Mouse (Mus musculus) Patski (cell line): ENCODE measurements around the gene Fam173a. TPM values are rescaled to one million over a fixed set of nuclear protein-coding genes. Genes with fewer than 3 reads are reported as not detected.

Experiments
- ATAC-seq: fragments of 100-300 bp; one replicate; pipeline ENCODE4 v1.8.0; 2021
- CTCF ChIA-PET: fragments of 350-600 bp; sonication (Branson Sonifier 250); formaldehyde crosslinking; loops from one replicate; lab custom pipeline; 2022; ENCODE audit warnings: inconsistent platforms; lab: Charles Lee
- POLR2A ChIA-PET: fragments of 350-600 bp; sonication (Branson Sonifier 250); formaldehyde crosslinking; loops from one replicate; lab custom pipeline; 2022; ENCODE audit warnings: antibody characterized with exemption, inconsistent platforms; lab: Charles Lee
- DNase-seq: peaks from one replicate; pipeline ENCODE4 v3.0.0-alpha.2; 2011; ENCODE audit warnings: low read depth, low spot score
- H3K27me3 ChIP-seq: fragments of 371-371 bp; one replicate; pipeline ENCODE4 v1.5.1; 2021
- CTCF ChIP-seq: fragments of 100-300 bp; IDR thresholded peaks from one replicate; pipeline ENCODE4 v1.5.1; 2021
- in situ Hi-C: fragments of 300-500 bp; cut with MboI; formaldehyde crosslinking; loops from 3 replicates; pipeline ENCODE4 v1.11.1; 2018; ENCODE audit warnings: low pct_unique_long_range_greater_than_20kb, mixed read lengths
- polyA plus RNA-seq: library from polyadenylated mRNA; unstranded; gene quantifications from one replicate; pipeline ENCODE4 v1.2.3, GENCODE M21; 2021

The Fam173a gene
- polyA plus RNA-seq, 1 experiment from 2014 or later, result 73.5 TPM

DNA sequence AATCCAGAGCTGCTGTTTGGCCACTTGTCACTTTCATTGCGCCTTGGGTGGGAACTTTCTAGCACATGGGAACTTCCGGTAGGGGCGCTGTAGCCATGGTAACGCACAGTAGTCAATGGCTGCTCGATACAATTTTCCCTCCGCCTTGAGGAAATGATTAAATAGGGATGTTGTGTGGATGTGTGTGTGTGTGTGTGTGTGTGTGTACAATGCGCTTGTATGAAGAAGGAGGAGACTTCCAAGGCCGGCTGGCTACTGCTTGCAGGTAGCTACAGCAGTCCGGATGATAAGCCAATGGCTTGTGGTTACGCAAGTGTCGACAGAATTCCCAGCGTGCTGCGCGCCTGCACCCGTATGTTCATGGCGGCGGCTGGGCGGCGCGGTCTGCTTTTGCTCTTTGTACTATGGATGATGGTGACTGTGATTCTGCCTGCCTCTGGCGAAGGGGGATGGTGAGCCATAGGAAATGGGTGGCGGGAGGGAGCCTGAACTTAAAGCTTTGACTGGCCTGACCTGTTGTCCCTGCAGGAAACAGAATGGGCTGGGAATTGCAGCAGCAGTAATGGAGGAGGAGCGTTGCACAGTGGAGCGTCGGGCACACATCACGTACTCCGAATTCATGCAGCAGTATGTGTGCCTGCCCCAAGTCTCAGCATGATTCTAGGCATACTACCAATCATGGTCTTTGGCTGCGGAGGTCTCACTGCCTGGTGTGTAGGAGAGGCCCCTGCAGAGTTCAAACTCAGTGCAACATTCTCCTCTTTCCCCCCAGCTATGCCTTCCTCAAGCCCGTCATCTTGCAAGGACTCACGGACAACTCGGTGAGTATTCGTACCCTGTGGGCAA, 36.2 kb upstream of the Fam173a start, which contains the start of gene Jmjd8:
TSS of gene Jmjd8 (plus strand) at position 156 of the 846 bp plus-strand sequence.
- CTCF ChIA-PET, result no interaction called here
- POLR2A ChIA-PET, result interaction anchor here (1.1 kb wide), 1 partner anchor 46 kb away, joined by 3 read pairs; the partner anchor contains the start of gene Mettl26
- no peak for DNase-seq
- no peak for TF ChIP-seq CTCF
- H3K27me3 ChIP-seq, result no peaks in the 10 kb centered on the region
- in situ Hi-C loops, result no loop called here
- no peak for ATAC-seq

DNA sequence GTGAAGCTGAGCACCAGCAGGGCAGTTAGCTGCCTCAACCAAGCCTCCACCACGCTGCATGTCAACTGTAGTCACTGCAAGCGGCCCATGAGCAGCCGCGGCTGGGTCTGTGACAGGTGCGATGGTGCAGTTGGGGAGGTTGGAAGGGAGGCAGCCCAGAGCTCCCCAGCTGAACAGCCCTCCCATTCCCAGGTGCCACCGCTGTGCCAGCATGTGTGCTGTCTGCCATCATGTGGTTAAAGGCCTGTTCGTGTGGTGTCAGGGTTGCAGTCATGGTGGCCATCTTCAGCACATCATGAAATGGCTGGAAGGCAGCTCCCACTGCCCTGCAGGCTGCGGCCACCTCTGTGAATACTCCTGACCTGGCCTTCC, 35.5 kb upstream of the Fam173a start:
- ChIA-PET POLR2A (interaction anchor here (0.7 to 1.1 kb wide), 2 partner anchors 9 to 46 kb away, joined by 3 to 4 read pairs; partner anchors contain the start of genes Mettl26 and Rhbdl1), CTCF (no interaction called here)
- no peak for DNase-seq
- ATAC-seq, result no peak
- no peak for TF ChIP-seq CTCF
- in situ Hi-C loops, result no loop called here
- no peaks in the 10 kb centered on the region for H3K27me3 ChIP-seq

DNA sequence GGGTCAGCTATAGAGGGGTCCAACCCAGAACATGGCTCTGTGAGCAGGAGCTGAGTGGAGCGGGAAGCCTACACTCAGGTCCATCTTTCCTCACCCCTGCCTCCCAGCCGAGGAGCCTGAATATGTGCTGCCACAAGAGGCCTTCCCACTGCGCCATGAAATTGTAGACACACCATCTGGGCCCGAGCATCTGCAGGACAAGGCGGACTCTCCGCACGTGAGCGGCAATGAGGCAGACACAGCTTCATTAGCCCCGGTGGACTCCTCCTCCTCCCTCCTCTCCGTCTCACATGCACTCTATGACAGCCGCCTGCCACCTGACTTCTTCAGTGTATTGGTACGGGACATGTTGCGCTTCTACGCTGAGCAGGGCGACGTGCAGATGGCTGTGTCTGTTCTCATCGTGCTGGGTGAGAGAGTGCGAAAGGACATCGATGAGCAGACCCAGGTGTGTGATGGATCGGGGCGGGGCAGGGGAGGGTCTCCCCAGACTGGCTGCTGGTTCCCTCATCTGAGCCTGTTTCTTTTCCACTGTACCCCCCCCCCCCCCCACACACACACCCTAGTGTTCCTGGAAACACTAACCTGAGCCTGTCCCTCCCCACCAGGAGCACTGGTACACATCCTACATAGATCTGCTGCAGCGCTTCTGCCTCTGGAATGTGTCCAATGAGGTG, 35.0 kb upstream of the Fam173a start:
- no peaks in the 10 kb centered on the region for H3K27me3 ChIP-seq
- no peak for DNase-seq
- TF ChIP-seq CTCF, result no peak
- POLR2A ChIA-PET, result interaction anchor here (0.7 to 1.1 kb wide), 2 partner anchors 9 to 47 kb away, joined by 3 to 4 read pairs; partner anchors contain the start of genes Mettl26 and Rhbdl1
- CTCF ChIA-PET, result no interaction called here
- ATAC-seq, result no peak
- in situ Hi-C loops, result no loop called here

DNA sequence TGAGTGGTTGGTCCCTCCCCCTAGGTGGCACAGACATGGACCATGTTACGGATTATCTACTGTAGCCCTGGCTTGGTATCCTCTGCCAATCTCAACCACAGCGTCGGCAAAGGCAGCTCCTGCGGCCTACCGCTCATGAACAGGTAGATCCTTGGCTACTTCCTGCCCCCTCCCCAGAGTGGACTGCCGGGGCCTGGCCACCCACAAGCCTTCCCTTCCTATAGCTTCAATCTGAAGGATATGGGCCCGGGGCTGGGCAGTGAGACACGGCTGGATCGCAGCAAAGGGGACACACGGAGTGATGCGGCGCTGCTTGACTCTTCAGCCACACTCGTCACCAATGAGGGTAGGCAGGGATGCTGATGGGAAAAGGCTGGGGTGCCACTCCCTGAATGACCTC, 34.3 kb upstream of the Fam173a start:
- ChIA-PET POLR2A (no interaction called here), CTCF (no interaction called here)
- no peak for TF ChIP-seq CTCF
- DNase-seq, result no peak
- H3K27me3 ChIP-seq, result no peaks in the 10 kb centered on the region
- ATAC-seq, result no peak
- in situ Hi-C loops, result no loop called here

DNA sequence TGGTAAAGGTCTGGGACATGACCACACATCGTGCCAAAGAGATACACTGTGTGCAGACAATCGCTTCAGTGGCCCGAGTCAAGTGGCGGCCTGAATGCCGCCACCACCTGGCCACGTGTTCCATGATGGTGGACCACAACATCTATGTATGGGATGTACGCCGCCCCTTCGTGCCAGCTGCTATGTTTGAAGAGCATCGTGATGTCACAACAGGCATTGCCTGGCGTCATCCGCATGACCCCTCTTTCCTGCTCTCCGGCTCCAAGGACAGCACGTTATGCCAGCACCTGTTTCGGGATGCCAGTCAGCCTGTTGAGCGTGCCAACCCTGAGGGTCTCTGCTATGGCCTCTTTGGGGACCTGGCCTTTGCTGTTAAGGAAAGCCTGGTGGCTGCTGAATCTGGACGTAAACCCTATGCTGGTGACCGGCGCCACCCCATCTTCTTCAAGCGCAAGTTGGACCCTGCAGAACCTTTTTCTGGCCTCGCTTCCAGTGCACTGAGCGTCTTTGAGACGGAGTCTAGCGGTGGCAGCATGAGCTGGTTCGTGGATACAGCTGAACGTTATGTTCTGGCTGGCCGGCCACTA, 33.4 kb upstream of the Fam173a start:
- in situ Hi-C loops, result no loop called here
- ChIA-PET CTCF (no interaction called here), POLR2A (interaction anchor here (1.2 kb wide), 1 partner anchor 12 kb away, joined by 3 read pairs; the partner anchor contains the start of gene Rhbdl1)
- no peaks in the 10 kb centered on the region for H3K27me3 ChIP-seq
- no peak for TF ChIP-seq CTCF
- ATAC-seq (no peak), DNase-seq (no peak)

DNA sequence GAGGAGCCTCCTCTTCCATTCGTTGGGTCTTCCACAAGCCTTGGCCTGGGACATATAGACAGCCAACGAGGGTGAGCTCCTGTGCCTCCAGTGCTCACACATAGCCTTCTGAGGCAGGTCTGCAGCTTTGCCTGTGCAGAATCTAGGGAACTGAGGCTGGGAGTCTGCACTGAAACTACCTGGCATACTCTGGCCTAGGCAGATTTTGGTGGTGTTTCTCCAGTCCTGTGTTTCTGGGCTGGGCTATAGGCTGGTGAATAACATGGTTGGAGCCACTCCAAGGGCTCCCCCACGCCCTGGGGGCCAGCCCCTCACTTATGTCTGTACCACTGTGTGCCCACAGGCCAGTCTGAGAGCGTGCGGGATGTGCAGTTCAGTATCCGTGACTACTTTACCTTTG, 32.6 kb upstream of the Fam173a start:
- ATAC-seq (no peak), DNase-seq (no peak)
- in situ Hi-C loops, result no loop called here
- ChIA-PET CTCF (no interaction called here), POLR2A (interaction anchor here (0.6 to 1.2 kb wide), 3 partner anchors 12 to 22 kb away, joined by 3 read pairs; partner anchors contain the start of gene Rhbdl1)
- H3K27me3 ChIP-seq, result no peaks in the 10 kb centered on the region
- TF ChIP-seq CTCF, result no peak

DNA sequence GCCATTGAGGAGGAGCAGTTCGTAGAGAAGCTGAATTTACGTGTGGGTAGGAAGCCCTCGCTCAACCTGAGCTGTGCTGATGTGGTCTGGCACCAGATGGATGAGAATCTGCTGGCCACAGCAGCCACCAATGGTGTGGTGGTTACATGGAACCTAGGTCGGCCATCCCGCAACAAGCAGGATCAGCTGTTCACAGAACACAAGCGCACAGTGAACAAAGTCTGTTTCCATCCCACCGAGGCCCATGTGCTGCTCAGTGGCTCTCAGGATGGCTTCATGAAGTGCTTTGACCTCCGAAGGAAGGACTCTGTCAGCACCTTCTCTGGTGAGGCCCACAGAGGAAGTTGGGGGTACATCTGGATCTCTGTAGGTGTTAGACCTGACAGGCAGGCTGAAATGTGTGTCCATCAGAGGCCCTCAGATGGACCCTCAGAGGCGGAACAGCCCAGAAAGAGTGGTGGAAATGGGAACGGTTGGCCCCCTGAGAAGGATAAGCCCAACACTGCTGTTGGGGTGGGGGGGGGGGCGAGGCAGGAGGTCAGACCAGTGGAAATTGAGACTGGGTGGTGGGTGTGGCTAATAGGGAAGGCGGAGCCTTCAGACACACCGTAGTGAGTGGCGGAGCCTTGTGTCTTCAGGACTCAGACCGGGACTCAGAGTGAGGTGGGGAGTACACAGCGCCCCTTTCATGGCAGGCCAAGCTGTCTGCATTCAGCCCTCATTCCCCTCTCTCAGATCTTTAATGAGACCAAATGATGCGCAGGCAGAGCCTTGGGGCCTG, 31.9 kb upstream of the Fam173a start:
- CTCF ChIA-PET, result interaction anchor here (2.3 kb wide), 1 partner anchor 8 kb away, joined by 8 read pairs; the partner anchor contains the start of gene Stub1

DNA sequence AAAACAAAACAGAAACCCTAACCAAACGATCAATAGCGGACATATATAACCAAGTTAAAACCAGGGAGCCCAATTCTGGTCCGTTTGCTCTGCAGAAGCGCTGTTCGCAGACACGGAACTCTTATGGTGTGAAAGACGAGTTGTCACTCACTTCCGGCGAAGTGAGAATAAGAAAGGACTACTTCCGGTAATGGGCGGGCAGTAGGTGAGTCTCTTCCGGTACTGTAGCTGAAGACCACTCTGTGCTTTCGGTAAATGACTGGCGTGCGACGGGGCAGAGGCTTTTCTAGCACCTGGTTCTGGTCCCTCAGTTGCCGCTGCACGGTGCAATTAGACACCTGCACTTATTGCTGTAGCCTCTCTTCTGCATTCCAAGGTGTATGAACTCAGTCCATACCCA, 30.8 kb upstream of the Fam173a start, which contains the start of gene Wdr24:
TSS of gene Wdr24 (plus strand) at position 176 of the 400 bp plus-strand sequence.
- DNase-seq (no peak), ATAC-seq (no peak)
- ChIA-PET CTCF (interaction anchor here (2.3 kb wide), 1 partner anchor 9 kb away, joined by 8 read pairs; the partner anchor contains the start of gene Stub1), POLR2A (interaction anchor here (2.2 kb wide), 1 partner anchor 9 kb away, joined by 11 read pairs; the partner anchor contains the start of gene Stub1)
- H3K27me3 ChIP-seq, result peaks cover 11% of the 10 kb centered on the region
- no peak for TF ChIP-seq CTCF
- in situ Hi-C loops, result no loop called here

More for the DNA sequence above, 31.9 kb upstream of the Fam173a start:
- in situ Hi-C loops, result no loop called here
- POLR2A ChIA-PET, result interaction anchor here (2.2 kb wide), 1 partner anchor 8 kb away, joined by 11 read pairs; the partner anchor contains the start of gene Stub1
- DNase-seq (no peak), ATAC-seq (no peak)
- peaks cover 4% of the 10 kb centered on the region for H3K27me3 ChIP-seq
- TF ChIP-seq CTCF, result no peak

DNA sequence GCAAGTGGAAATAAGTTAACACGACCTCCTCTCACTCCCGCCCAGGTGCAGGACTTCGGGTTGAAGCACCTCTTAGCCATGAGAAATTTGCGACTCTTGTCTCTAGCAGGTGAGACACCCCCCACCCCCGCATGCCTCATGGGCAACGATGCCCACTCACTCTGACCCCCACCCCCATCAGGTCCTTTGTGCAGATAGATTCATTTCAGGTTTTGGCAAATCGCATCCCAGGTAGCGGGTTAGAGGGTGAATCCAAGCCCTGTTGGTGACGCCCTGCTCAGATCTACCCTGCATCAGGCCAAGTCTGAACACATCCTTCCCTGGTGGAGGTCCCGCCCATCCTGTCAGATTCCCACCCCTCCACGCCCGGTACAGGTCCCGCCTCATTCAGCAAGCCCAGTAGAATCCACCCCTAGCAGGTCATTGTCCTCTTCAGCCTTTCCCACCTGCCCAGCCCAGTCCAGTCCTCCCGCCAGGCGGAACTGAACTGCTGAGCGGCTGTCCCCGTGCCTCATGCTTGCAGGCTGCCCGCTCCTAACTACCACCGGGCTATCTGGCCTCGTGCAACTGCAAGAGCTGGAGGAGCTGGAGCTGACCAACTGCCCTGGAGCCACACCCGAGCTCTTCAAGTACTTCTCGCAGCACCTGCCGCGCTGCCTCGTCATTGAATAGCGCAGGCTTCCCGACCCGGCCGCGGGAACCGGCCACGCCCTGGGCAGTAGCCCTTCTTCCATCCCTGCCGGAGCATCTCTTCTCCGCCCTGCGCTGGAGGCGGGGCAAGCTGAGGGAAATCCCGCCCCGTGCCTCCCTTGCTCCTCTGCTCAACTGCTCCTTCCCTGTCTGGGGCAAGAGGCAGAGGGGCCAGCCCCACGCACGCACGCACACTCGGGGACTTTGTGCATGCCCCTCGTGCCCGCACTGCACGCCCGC, 26.4 kb upstream of the Fam173a start:
- CTCF ChIA-PET, result no interaction called here
- in situ Hi-C loops, result no loop called here
- POLR2A ChIA-PET, result no interaction called here
- no peak for TF ChIP-seq CTCF
- peaks cover 17% of the 10 kb centered on the region for H3K27me3 ChIP-seq
- ATAC-seq (no peak), DNase-seq (no peak)
